Mouse (Mus musculus): Measurements from ENCODE around the gene Rap2b.

The Rap2b gene

GRCm38 (mm10) chr3:61361338-61361737 is at the start of gene Rap2b:
Rap2b (plus strand) TSS chr3:61361638.
- DNase-seq (ENCODE audit: low spot score in 2 of 2) = no peak

GRCm38 (mm10) chr3:61315002-61315401 is 46.4 kb upstream of the Rap2b start:
- DNase-seq (ENCODE audit: low spot score in 2 of 2) = no peak

- peak; percentile 39 to 65 for DNase-seq (ENCODE audit: low spot score in 2 of 2)
Observed at GRCm38 (mm10) chr3:61320031-61320430, 41.4 kb upstream of the Rap2b start.

GRCm38 (mm10) chr3:61321632-61322031 is 39.8 kb upstream of the Rap2b start:
- peak in 1 of 2 experiments; percentile 26 for DNase-seq (ENCODE audit: low spot score in 2 of 2)

- DNase-seq (ENCODE audit: low spot score in 2 of 2) = no peak
Observed at GRCm38 (mm10) chr3:61336205-61336604, 25.2 kb upstream of the Rap2b start.

- no peak for DNase-seq (ENCODE audit: low spot score in 2 of 2)
Observed at GRCm38 (mm10) chr3:61337230-61337629, 24.2 kb upstream of the Rap2b start.

- no peak for DNase-seq (ENCODE audit: low spot score in 2 of 2)
Observed at GRCm38 (mm10) chr3:61340321-61340720, 21.1 kb upstream of the Rap2b start.

- no peak for DNase-seq (ENCODE audit: low spot score in 2 of 2)
Observed at GRCm38 (mm10) chr3:61344031-61344430, 17.4 kb upstream of the Rap2b start.

- DNase-seq (ENCODE audit: low spot score in 2 of 2) = no peak
Observed at GRCm38 (mm10) chr3:61345636-61346035, 15.8 kb upstream of the Rap2b start.

- DNase-seq (ENCODE audit: low spot score in 2 of 2) = no peak
Observed at GRCm38 (mm10) chr3:61348036-61348614, 13.3 kb upstream of the Rap2b start.

- DNase-seq (ENCODE audit: low spot score in 2 of 2) = peak in 1 of 2 experiments; percentile 22
Observed at GRCm38 (mm10) chr3:61349433-61349832, 12.0 kb upstream of the Rap2b start.

- no peak for DNase-seq (ENCODE audit: low spot score in 2 of 2)
Observed at GRCm38 (mm10) chr3:61355464-61355863, 6.0 kb upstream of the Rap2b start.

- DNase-seq (ENCODE audit: low spot score in 2 of 2) = peak in 1 of 2 experiments; percentile 51
Observed at GRCm38 (mm10) chr3:61358107-61358506, 3.3 kb upstream of the Rap2b start.

- DNase-seq (ENCODE audit: low spot score in 2 of 2) = peak; percentile 33 to 40
Observed at GRCm38 (mm10) chr3:61358756-61359293, 2.6 kb upstream of the Rap2b start.

- DNase-seq (ENCODE audit: low spot score in 2 of 2) = peak in 1 of 2 experiments; percentile 50
Observed at GRCm38 (mm10) chr3:61362821-61363160, 1.4 kb downstream of the Rap2b start.

GRCm38 (mm10) chr3:61363161-61363988 is 1.9 kb downstream of the Rap2b start:
- peak; percentile 97 to 99 for DNase-seq (ENCODE audit: low spot score in 2 of 2)

GRCm38 (mm10) chr3:61363989-61364660 is 2.7 kb downstream of the Rap2b start:
- peak; percentile 97 to 98 for DNase-seq (ENCODE audit: low spot score in 2 of 2)

- no peak for DNase-seq (ENCODE audit: low spot score in 2 of 2)
Observed at GRCm38 (mm10) chr3:61364661-61364977, 3.2 kb downstream of the Rap2b start.

GRCm38 (mm10) chr3:61364978-61365778 is 3.7 kb downstream of the Rap2b start:
- DNase-seq (ENCODE audit: low spot score in 2 of 2) = peak; percentile 63

- DNase-seq (ENCODE audit: low spot score in 2 of 2) = peak; percentile 35 to 36
Observed at GRCm38 (mm10) chr3:61365779-61366373, 4.4 kb downstream of the Rap2b start, which contains the start of gene B430305J03Rik. B430305J03Rik (minus strand) TSS chr3:61365951.

GRCm38 (mm10) chr3:61368446-61368845 is 7.0 kb downstream of the Rap2b start:
- DNase-seq (ENCODE audit: low spot score in 2 of 2) = no peak
